Mouse (Mus musculus) cerebellum, adult 18-20 months (tissue): Measurements from ENCODE around the gene Pan2.
"Not testable (repeated sequence)": the region's sequence is repeated elsewhere in the genome, so short reads cannot be mapped to it uniquely, and the experiment has no call there.

Experiments
- DNase-seq, 2 experiments: peaks; one replicate each; pipeline ENCODE4 v3.0.0; 2021

Pan2 gene

DNA sequence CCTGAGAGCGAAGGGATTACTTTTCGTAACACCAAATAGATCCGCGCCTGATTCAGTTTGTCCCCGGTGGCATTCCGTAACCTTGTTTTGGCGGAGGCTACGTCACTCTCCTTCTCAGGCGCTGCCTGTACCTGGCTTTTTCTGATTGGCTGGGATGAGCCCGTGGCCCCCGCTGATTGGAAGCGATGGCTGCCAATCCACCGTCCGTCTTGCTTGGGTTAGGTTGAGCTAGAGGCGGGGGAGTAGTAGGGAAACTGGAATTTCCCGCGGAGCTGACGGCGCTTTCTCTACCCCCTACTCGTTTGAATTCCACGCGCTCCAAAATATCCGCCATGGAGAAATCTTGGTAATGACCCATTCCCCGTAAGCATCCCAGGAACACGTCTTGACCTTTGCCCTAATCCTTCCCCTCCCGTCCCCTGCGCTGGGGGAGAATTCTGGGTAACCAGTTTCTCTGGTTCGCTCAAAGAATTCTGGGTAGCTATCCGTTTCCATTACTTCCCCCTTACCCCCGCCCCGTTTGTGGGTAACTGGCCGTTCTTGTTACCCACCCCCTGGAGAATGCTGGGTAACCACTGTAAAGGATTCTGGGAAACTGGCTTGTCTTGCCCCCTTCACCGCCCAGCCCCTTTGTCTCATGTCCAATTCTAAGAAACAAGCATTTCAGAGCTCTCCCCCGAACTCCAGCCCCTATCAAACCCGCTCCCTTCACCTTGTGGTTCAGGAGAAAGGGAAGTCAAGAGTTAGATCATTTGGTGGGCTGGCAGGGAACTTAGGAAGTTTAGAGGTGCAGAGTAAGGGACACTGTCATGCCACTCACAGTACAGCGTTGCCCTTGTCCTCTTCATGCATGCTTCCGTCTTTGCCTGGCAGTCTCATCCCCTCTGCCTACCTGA is at the start of gene Pan2:
Gene Pan2, plus strand, starts transcription at position 210 of the 896 bp plus-strand sequence.
- peak; percentile 99 to 100 for DNase-seq

DNA sequence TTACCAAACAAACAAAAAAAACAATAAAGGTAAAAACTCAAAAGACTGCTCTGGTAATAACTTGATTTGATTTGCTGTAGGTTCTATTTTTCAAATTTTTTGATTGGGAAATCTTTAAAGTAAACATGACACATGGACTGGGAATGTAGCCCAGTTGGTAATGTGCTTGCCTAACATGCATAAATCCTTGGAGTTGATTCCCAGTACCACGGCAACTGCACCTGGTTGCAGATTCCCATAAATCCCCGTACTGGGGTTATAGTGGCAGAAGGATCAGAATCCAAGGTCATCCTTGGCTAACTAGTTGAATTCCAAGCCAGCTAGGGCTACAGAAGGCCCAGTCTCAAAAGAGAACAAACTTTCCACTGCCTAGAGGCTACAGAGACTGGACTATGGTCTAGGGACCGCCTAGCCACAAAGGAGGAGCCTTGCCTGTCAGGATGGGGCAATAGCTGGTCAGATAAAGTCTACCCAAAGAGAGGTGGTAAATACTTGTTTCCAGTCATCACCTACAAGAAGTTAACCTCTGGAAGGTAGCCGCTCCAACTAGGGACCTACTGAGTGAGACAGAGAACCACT is 49.4 kb upstream of the Pan2 start, which contains the start of gene Apon:
Gene Apon, plus strand, starts transcription at position 420 of the 579 bp plus-strand sequence.
- DNase-seq = no peak

DNA sequence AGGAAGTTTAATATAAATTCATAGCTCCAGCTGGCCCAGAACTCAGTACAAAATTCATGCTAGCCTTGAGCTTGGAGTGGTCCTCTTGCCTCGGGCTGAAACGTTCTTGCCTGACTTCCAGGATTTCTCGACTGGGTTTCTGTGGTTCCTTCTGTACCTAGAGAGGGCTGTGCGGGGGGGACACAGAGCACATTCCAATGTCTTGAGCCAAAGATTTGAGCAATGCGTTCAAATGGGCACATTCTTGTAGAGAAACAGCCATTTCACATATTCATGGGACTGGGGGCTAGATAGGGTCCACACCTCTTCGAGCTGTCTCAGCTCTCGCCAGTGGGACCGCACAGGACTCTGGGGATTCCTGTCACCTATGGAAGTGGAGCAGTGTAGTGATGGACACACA is 47.2 kb upstream of the Pan2 start:
- DNase-seq = no peak

- DNase-seq = no peak
Observed at GRCm38 (mm10) chr10:128256328-128256727, 46.8 kb upstream of the Pan2 start.

GRCm38 (mm10) chr10:128258953-128259352 is 44.2 kb upstream of the Pan2 start:
- DNase-seq = no peak

DNA sequence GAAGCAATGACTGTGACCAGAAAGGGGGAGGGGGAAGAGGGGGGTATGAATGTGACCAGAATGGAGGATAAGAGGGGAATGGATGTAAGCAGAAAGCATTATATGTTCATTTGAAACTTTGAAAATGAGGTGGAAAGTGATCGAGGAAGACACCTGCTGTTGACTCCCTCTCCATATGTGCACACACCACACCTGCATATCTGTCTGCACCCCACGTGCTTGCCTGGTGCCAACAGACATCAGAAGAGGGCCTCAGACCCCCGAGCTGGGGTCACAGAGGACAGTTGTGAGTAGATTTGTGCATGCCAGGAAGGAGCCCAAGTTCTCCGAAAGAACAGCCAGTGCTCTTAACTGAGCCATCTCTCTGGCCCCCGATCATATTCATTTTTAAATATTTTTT is 43.2 kb upstream of the Pan2 start:
- DNase-seq = no peak

GRCm38 (mm10) chr10:128260376-128260775 is 42.8 kb upstream of the Pan2 start:
- DNase-seq = not testable (repeated sequence)

DNA sequence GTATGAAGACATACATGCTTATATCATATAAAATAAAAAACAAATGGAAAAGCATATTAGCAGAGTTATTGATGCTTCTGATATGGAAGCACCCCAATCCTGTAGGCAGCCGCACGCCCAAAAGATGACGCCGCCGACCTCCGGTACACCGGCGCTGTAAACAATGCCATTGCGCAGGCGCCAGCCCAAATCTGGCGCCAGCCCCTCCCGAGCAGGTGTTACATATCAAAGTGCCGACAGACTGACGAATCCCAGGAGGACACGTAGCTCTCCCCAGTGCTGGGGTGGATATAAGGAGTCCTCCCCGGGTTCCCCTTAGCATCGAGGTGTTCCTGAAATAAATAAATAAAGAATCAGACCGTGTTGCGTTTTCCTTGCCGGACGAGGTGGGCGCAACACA is 40.8 kb upstream of the Pan2 start:
- peak in 1 of 2 experiments; percentile 25 for DNase-seq

GRCm38 (mm10) chr10:128263393-128264310 is 39.5 kb upstream of the Pan2 start:
- DNase-seq = no peak

GRCm38 (mm10) chr10:128268371-128268770 is 34.8 kb upstream of the Pan2 start, which contains the start of gene Apof:
Gene Apof (plus strand): TSS chr10:128268671.
- DNase-seq = no peak

DNA sequence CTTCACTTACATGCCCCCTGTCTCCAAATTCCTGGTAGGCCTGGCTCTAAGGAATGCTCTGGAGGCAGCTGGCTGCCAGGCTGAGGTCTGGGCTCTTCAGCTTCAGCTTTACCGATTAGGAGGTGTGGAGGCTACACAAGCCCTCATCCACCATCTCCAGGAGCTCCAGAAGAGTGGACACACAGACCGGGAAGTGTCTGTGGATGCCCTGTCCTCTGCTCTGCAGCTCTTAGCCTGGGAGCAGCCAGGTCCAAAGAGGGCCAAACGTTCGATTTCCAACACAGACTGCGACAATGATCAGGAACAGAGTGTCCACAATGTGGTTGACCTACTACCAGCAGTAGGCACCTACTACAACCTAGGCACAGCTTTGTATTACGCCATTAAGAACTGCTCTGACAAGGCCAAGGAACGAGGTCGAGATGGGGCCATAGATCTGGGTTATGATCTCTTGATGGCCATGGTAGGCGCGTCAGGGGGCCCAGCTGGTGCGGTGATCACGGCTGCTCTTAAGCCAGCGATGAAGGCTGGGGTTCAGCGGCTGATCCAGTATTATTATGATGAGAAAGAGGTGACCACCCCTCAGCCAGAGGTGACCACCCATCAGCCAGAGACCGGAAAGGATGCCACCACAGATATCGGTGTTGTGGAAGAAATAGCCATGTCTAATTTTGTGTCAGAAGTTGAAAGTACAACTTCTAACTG is 33.8 kb upstream of the Pan2 start:
- no peak for DNase-seq

DNA sequence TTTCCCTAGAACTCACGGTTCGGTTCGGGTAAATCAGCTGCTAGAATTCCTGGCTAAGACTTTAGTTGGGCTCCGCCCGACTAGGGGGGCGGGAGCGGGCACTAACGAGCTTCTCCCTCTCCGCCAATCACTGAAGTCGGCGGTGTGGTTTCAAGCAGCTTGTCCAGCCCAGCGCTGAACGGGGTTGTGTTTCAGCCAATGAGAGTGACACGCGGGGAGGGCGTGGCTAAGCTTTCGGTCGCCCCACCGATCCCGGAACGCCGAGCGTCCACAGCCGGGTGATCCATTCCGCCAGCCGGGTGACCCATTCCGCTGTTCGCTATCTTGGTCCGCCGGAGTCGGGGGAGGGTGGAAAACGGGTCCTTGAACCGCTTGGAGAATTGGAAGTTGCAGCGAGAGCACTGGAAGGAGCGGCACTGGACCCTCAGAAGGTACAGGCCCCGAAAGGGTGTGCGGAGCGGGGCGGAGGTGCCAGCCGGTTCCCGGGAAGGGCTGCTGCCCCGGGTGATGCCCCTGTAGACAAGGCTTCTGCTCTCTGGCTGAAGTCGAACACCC is 32.8 kb upstream of the Pan2 start, which contains the start of gene Stat2:
Gene Stat2, plus strand, starts transcription at position 273 of the 555 bp plus-strand sequence.
- DNase-seq = peak; percentile 97 to 99

DNA sequence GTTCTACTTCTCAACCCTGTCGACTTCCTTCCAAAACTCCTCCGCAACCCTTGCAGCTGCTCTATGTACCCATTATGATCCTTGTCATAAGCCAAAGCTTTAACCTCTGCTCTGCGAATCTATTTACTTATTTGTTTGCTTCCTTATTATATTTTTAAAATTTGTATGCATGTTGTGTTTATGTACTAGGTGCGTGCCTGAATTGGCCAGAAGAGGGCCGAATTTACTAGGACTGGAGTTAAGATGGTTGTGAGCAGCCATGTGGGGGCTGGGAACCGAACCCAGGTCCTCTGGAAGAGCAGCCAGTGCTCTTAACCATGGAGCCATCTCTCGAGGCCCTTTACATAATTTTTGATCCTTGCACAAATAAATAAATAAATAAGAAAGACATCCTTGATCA is 32.3 kb upstream of the Pan2 start:
- no peak for DNase-seq

- peak in 1 of 2 experiments; percentile 58 for DNase-seq
Observed at GRCm38 (mm10) chr10:128271883-128272282, 31.3 kb upstream of the Pan2 start.

DNA sequence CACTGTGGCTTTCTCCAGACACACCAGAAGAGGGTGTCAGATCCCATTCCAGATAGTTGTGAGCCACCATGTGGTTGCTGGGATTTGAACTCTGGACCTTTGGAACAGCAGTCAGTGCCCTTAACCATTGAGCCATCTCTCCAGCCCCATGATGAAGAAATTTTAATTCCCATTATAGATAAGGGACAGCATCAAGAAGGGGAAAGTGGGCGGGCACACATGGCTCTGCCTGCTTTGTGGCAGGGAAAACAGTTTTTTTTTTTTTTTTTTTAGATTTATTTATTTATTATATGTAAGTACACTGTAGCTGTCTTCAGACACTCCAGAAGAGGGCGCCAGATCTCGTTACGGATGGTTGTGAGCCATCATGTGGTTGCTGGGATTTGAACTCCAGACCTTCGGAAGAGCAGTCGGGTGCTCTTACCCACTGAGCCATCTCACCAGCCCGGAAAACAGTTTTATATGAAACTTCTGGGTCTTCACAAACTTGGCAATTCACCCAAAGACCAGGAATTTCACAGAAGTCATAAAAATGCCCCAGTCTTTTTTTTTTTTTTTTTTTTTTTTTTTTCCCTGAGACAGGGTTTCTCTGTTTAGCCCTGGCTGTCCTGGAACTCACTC is 30.2 kb upstream of the Pan2 start:
- DNase-seq = not testable (repeated sequence)

GRCm38 (mm10) chr10:128275374-128275773 is 27.8 kb upstream of the Pan2 start:
- not testable (repeated sequence) for DNase-seq

- no peak for DNase-seq
Observed at GRCm38 (mm10) chr10:128278158-128278557, 25.0 kb upstream of the Pan2 start.

DNA sequence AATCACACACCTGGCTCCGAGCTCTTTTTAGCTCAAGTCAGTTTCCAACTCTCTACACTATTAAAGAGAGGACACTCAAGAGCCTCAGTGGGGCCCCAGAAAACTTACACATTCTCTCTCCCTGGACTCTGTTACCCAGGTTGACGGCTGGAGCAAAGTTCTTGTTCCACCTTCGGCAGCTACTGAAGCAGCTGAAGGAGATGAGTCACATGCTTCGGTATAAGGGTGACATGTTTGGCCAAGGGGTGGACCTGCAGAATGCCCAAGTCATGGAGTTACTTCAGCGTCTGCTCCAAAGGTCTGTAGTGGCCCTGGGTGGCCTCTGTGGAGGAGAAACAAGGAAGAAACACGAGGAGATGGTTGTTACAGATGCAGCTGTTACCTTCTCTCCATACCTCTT is 22.2 kb upstream of the Pan2 start:
- DNase-seq = no peak

DNA sequence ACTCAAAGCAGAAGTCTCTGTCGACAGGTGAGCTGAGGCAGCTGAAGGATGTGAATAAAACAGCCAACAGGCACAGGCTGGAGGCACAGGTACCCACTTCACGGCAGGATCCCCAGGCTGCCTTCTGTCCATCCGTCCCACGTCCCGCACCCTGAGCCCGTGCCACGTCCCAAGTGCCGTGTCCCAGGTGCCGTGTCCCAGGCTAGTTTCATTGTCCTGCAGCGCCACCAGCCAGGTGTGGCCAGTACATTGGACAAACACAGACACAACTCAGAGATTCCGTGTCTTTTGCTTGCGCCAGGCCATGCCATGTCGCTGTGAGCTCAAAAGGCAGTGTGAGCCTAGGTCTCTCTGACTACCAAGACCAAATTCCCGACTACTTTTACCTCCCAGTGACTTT is 21.5 kb upstream of the Pan2 start:
- DNase-seq = no peak

GRCm38 (mm10) chr10:128282886-128283450 is 20.2 kb upstream of the Pan2 start:
- no peak for DNase-seq
